Mouse (Mus musculus): Measurements from ENCODE around the gene Rab30.

DNA sequence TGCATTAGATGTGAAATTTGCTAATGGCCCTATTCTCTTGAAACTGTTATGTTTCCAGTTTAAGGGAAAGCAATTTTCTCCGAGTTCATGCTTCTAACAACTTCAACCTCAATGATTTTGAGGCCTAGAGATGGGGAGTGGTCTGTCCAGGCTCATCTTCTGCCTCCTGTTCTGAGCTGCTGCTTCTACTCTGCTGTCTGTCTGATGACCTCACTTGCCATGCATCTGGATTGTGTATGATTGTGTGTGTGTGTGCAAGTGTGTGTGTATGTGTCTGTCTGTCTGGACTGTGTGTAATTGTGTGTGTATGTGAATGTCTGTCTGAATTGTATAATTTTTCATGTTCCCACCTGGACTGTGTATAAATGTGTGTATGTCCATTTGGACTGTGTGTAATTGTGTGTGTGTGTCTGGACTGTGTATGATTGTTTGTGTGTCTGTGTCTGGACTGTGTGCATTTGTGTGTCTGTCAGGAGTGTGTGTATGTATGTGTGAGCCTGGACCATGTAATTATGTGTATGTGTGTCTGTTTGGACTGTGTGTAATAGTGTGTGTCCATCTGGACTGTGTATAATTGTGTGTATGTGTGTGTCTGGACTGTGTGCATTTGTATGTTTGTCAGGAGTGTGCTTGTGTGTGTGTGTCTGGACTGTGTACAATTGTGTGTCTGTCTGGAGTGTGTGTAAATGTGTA, 81.2 kb downstream of the Rab30 start:
- no peak for TF ChIP-seq CTCF (IDR thresholded peaks at IDR 0.05; ENCODE audit: low read depth)
- no peak for TF ChIP-seq EP300 (IDR thresholded peaks at IDR 0.05; ENCODE audit: low read depth)

Measured in liver, embryonic 14.5 days (tissue).